Mouse (Mus musculus) liver, embryonic 16.5 days (tissue): ENCODE measurements around the gene Fem1a. TPM values are rescaled to one million over a fixed set of nuclear protein-coding genes. Genes with fewer than 3 reads are reported as not detected.

Experiments used
- ATAC-seq: fragments of 200-750 bp; cut with Nextera tagmentation; 2 replicates; pipeline ENCODE4 v1.8.0; 2017; ENCODE audit warnings: low read depth, mild to moderate bottlenecking, moderate number of reproducible peaks, moderate library complexity
- H3K27ac ChIP-seq: fragments of 300-500 bp; sonication (generic); 2 replicates; pipeline ENCODE4 v1.5.1; 2014; ENCODE audit warnings: mild to moderate bottlenecking, low read length
- H3K27me3 ChIP-seq: fragments of 300-500 bp; sonication (generic); 2 replicates; pipeline ENCODE4 v1.6.1; 2014; ENCODE audit warnings: low read depth, low read length, mixed read lengths; ENCODE audit not compliant: control insufficient read depth, insufficient read depth
- H3K36me3 ChIP-seq: fragments of 300-500 bp; sonication (generic); 2 replicates; pipeline ENCODE4 v1.6.1; 2014; ENCODE audit warnings: mild to moderate bottlenecking; ENCODE audit not compliant: control insufficient read depth, insufficient read depth
- H3K4me1 ChIP-seq: fragments of 300-500 bp; sonication (generic); 2 replicates; pipeline ENCODE4 v1.6.1; 2014; ENCODE audit warnings: low read depth, low read length, mixed read lengths; ENCODE audit not compliant: control insufficient read depth
- H3K4me2 ChIP-seq: fragments of 300-500 bp; sonication (generic); 2 replicates; pipeline ENCODE4 v1.6.1; 2014; ENCODE audit warnings: low read depth, low read length, mixed read lengths
- H3K4me3 ChIP-seq: fragments of 300-500 bp; sonication (generic); 2 replicates; pipeline ENCODE4 v1.5.1; 2014; ENCODE audit warnings: low read depth, mild to moderate bottlenecking, low read length
- H3K9ac ChIP-seq: fragments of 300-500 bp; sonication (generic); 2 replicates; pipeline ENCODE4 v1.6.1; 2014; ENCODE audit warnings: low read depth, low read length
- H3K9me3 ChIP-seq: fragments of 300-500 bp; sonication (generic); replicated peaks from 2 replicates; pipeline ENCODE4 v1.6.1; 2016; ENCODE audit warnings: low read length; ENCODE audit not compliant: control insufficient read depth
- whole genome bisulfite sequencing: fragments of 180-500 bp; shearing (Covaris S2); extraction: QIAGEN DNeasy Blood & Tissue Kit; methylation state at CpG from one replicate; pipeline ENCODE4 v1.1.7; 2014; ENCODE audit not compliant: insufficient replicate concordance; 5-methylcytosine and 5-hydroxymethylcytosine counted together
- microRNA counts: library from miRNA; unstranded; fragments of <30 nt; microRNA quantifications from one replicate; lab custom pipeline; 2016
- microRNA-seq: library from miRNA; unstranded; fragments of <30 nt; microRNA quantifications from one replicate; pipeline ENCODE4, GENCODE M21; 2016
- polyA plus RNA-seq: library from polyadenylated mRNA; unstranded; fragments of >200 nt; fragmentation: Nextera tagmentation; extraction: Ambion mirVana; gene quantifications from 2 replicates; pipeline ENCODE4 v1.2.1, GENCODE M21; 2015

Fem1a gene
- polyA plus RNA-seq, 1 experiment from 2014 or later, result 5.7 TPM

DNA sequence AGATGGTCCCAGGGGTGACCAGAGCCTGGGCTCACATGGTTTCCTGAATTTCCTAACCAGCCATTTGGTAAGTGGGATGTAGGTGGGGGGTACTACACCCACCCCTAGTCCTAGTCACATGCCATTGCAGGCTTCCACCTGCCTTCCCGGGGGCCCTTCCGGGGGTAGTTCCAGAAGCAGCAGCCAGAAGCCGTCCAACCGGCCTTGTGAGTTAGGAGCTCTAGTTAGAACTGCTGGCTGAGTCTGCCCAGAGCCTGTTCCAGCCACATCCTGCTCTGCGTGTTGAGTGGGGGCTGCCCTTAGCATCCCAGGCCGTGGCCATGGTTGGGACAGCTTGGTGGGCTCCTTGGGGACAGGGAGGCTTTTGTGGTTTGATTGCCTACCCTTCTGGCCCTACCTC is 51.5 kb downstream of the Fem1a start:
- Histone ChIP-seq H3K4me1 (peaks cover 24% of the 10 kb centered on the region), H3K4me2 (no peak overlapping the region), H3K36me3 (peaks cover 58% of the 10 kb centered on the region), H3K4me3 (no peak overlapping the region), H3K9ac (no peak overlapping the region), H3K27me3 (no peaks in the 10 kb centered on the region), H3K9me3 (no peaks in the 10 kb centered on the region), H3K27ac (no peak overlapping the region)
- ATAC-seq, result no peak
- WGBS, result 80% methylated on average over 6 of the region's 6 CpGs

GRCm38 (mm10) chr17:56309191-56309945 is 52.8 kb downstream of the Fem1a start:
- no peak overlapping the region for H3K9ac ChIP-seq
- ATAC-seq, result no peak

More at GRCm38 (mm10) chr17:56309191-56309945, 52.8 kb downstream of the Fem1a start:
- Histone ChIP-seq H3K4me1 (peaks cover 24% of the 10 kb centered on the region), H3K9me3 (no peaks in the 10 kb centered on the region), H3K27me3 (no peaks in the 10 kb centered on the region), H3K4me3 (no peak overlapping the region), H3K36me3 (peaks cover 69% of the 10 kb centered on the region), H3K27ac (no peak overlapping the region), H3K4me2 (no peak overlapping the region)
- WGBS, result 86% methylated on average over 15 of the region's 15 CpGs

MicroRNAs within 50 kb of the gene (microRNA counts, 519-probe panel; counts per million panel counts)
- microRNA mmu-miR-7b (lab: Ali Mortazavi, UCI), result 2,376 counts per million, percentile 56 among the panel's probes with 10 or more counts

Small RNAs within 50 kb of the gene (microRNA-seq; reads per million reads assigned to microRNA genes)
- gene Mir7b, result 20.2 reads per million, percentile 36 among the genes with 10 or more reads in this experiment

Other genes starting within 250 kb of the Fem1a start
- 44.9 and 46.0 TPM in 2 replicates for gene Sh3gl1, start 220.2 kb upstream of the Fem1a start, polyA plus RNA-seq
- gene Chaf1a, start 216.4 kb upstream of the Fem1a start, polyA plus RNA-seq, result 14.5 TPM in 2 replicates
- gene Ubxn6, start 181.8 kb upstream of the Fem1a start, polyA plus RNA-seq, result 14.1 and 15.3 TPM in 2 replicates
- gene Hdgfl2, start 177.2 kb upstream of the Fem1a start, polyA plus RNA-seq, result 36.1 and 37.2 TPM in 2 replicates
- 0.05 and 0.13 TPM in 2 replicates for gene Plin4, start 147.0 kb upstream of the Fem1a start, polyA plus RNA-seq
- 5.2 and 9.7 TPM in 2 replicates for gene Plin5, start 139.2 kb upstream of the Fem1a start, polyA plus RNA-seq
- gene Lrg1, start 134.8 kb upstream of the Fem1a start, polyA plus RNA-seq, result 4.3 and 6.2 TPM in 2 replicates
- 0.81 and 1.3 TPM in 2 replicates for gene Sema6b, start 116.5 kb upstream of the Fem1a start, polyA plus RNA-seq
- gene Tnfaip8l1, start 94.3 kb upstream of the Fem1a start, polyA plus RNA-seq, result 3.4 and 4.1 TPM in 2 replicates
- 56.2 and 56.4 TPM in 2 replicates for gene Mydgf, start 72.9 kb upstream of the Fem1a start, polyA plus RNA-seq
- gene Dpp9, start 37.9 kb upstream of the Fem1a start, polyA plus RNA-seq, result 19.9 and 23.5 TPM in 2 replicates
- gene Ticam1, start 20.0 kb downstream of the Fem1a start, polyA plus RNA-seq, result 3.4 and 4.2 TPM in 2 replicates
- gene Plin3, start 36.1 kb downstream of the Fem1a start, polyA plus RNA-seq, result 35.9 and 37.6 TPM in 2 replicates
- gene Arrdc5, start 43.5 kb downstream of the Fem1a start, polyA plus RNA-seq, result not detected in 2 replicates
- gene Uhrf1, start 46.5 kb downstream of the Fem1a start, polyA plus RNA-seq, result 86.0 and 89.7 TPM in 2 replicates
- 6.3 and 7.0 TPM in 2 replicates for gene Kdm4b, start 69.3 kb downstream of the Fem1a start, polyA plus RNA-seq
- 3.9 and 5.3 TPM in 2 replicates for gene Ptprs, start 219.7 kb downstream of the Fem1a start, polyA plus RNA-seq